Mouse (Mus musculus) monocyte, adult 5-6 weeks (primary cell): ENCODE results near the gene Fgd2. TPM values are rescaled to one million over a fixed set of nuclear protein-coding genes. Genes with fewer than 3 reads are reported as not detected.
A peak's percentile ranks its signal among the peaks of the same experiment; 100 is the strongest.
"Not testable (repeated sequence)": the region's sequence is repeated elsewhere in the genome, so short reads cannot be mapped to it uniquely, and the experiment has no call there.

Source experiments
- ATAC-seq: fragments of 153-309, 156-312 bp; replicated peaks from 2 replicates; pipeline ENCODE4 v1.8.0; 2017; ENCODE audit warnings: mild to moderate bottlenecking; ENCODE audit not compliant: low TSS enrichment, insufficient number of reproducible peaks, severe bottlenecking, poor library complexity, low FRiP score
- total RNA-seq: library from RNA; stranded (forward); fragments of 200-1000, 200-491, 200-594 nt; gene quantifications from 3 replicates; pipeline ENCODE4 v1.2.3, GENCODE M21; 2017

Fgd2 gene
- total RNA-seq, 1 experiment from 2014 or later = 79.1 TPM

DNA sequence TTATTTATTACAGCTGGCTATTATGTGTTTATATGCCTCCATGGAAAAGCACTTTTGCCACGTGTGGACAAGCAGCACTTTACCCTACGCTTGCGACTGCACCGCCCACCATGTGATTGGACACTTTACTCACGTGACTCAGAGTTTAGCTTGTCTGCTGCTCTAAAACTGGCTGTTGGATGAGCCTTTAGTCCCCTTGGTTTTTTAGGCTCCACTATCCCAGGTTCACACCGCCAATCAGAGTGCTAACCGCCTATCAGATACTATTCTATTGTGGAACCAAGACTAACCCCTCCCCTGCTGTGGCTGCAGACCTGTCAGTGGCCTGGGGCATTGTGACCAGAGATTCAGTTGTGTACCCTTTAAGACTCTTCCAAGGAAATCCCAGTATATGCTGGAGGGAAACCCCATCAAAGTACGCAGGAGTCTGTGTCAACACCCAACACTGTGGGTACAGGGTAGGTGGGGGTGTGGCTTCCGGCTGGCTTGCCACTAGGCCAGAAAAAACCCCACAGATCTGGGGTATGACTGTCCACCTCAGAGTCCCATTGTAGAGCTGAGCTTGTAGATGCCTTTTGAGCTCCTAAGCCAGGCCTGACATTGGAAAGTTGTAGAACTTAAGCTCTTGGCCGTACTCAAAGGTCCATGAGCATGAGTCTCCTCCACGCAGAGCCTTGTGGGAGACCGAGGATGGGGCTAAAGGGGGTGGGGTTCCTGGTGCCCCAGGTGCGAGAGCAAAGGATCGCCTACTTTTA, 32.8 kb downstream of the Fgd2 start:
- peak; percentile 35 for ATAC-seq

DNA sequence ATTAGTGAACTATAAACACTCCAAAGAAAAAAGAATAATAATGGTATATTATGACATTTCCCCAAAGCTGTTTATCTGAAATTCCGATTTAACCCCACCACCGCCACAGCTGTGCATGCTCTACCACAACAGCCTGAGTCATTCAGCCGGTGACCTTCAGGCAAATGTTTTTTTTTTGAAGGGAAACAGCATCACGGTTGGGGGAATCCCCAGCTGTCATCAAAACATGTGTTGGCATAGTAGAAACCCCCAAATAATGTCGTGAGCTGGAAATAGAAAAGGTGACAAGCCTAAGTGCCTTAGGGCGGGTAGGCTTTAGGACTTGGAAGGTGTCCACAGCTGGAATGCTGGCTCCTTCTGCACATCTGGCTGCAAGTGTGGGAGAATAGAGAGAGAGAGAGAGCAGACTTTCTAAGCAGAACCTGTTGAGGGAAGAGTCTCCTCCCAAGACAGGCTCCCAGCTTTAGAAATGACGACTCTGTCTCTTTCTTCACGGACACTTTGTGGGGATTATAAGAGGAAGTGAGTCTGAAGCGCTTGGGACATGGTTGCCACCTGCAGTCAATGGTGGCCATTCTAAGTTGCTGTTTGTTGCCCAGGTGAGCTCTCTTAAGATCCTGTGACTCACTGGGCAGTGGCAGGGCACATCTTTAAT, 33.5 kb downstream of the Fgd2 start:
- ATAC-seq = peak; percentile 56

DNA sequence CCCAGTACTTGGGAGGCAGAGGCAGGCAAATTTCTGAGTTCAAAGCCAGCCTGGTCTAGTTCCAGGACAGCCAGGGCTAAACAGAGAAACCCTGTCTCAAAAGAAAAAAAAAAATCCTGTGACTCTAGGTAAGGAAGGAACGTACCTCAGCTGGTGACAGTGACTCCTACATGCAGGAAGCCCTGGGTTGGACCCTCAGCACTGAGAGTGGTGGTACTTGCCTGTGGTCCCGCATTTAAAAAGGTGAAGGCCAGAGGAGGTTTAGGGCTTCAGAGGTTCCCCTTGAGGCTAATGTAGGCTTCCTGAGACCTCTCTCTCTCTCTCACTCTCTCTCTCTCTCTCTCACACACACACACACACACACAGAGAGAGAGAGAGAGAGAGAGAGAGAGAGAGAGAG, 34.0 kb downstream of the Fgd2 start:
- not testable (repeated sequence) for ATAC-seq

DNA sequence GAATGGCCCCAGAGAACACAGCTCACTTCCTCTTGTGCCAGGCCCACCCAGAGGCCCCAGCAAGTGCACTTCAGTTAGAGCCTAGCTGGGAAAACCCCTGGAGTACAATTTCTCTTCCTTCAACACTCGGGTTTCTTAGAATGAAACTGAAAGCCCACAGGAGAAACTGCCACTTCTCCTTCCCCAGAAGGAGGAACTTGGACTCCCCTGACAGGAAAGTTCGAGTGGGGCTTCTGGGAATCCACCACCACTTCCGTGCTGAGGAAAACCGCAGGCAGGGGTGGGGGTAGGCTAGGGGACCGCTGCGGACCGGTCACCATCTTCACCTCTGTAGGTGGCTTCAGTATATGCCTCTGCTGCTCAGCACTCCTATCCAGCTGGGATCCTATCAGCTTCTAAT, 34.7 kb downstream of the Fgd2 start:
- peak; percentile 52 for ATAC-seq

DNA sequence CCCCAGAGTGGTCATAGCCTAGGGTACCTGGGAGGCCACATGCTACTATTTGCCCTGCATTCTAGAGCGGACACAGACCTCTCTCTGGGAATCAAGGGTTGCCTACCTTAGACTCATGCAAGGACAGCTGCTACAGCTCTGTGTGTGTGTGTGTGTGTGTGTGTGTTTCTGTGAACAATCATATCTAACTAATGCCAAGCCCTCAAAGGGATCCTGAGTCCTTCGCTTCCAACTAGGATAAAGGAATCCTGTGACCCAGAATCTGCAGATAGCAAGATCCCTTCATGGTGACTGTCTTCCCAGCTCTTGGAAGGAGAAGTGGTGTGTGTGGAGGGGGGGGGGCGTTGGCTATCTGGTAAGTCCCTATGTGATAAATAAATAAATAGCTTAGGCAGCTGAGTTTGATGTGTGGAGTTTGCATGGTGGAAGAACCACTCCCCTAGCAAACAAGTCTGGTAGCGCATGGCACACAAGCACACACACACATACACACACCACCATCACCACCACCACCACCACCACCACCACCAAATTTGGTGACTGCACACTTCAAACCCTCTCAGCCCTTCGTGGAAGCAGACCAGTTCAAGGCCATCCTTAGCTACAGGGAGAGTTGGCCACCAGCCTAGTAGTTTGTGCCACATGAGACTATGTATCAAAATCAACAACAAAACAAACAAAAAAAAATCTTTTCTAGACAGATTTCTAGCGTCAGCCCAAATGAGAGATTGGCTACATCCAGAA, 35.5 kb downstream of the Fgd2 start:
- no peak for ATAC-seq

DNA sequence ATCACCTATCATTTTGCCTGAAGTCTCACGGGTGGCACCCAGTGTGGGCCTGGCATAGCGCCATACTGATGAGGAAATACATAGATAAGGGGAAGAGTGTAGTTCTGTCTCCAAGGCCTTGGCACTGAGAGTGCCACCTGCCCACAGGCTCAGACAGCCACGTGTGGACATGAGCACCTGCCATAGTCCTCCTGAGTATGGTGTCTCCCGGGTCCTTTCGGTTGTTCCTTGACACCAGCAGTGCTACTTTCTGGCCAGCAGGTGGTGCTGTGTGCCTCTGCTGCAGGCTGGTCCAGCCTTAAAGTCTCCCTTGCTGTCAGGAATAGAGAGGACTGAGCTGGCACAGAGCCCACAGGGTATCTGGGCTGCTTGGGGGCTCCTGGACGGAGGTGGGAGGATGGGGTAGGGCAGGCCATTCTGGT, 36.1 kb downstream of the Fgd2 start:
- ATAC-seq = peak; percentile 32

DNA sequence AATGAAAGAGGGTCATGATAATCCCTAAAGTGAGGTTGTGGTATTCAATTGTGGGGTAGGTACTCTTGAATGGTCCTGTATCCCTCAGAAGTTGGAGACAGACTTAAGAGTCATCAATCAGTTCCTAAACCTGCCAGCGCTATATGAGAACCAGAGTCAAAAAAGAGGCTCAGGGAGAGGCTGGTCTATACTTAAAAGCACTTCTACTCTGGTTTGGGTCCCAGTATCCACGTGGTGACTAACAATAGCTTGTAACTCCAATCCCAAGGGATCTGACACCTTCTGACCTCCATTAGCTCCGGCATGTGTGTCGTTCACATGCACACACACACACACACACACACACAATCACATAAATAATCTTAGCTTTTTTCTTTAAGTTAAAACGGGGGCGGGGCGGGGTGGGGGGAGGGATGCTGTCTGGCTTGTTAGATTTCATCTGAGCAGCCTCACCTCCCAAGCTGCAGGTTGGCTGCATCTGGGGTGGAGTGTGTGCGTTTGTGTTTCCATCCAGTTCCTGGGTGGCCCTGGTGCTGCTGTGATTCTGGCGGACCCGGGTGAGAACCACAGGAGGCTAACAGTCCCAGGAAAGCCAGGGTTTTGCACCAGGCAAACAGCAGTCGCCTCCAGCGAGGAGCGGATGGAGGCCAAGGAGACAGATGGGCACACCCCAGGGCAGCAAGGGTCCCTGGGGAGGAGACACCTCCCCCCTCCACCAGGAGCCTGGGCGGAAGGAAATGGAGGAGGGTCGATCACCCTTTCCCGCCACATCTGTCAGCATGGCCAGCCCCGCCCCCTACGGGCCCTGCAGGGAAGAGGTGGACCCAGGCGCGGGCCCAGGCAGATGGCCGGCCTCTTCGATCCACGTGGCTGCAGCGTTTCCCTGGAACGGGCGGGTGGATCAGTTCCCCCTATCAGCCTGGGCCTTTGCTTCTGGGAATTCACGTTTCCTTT, 37.0 kb downstream of the Fgd2 start:
- no peak for ATAC-seq

DNA sequence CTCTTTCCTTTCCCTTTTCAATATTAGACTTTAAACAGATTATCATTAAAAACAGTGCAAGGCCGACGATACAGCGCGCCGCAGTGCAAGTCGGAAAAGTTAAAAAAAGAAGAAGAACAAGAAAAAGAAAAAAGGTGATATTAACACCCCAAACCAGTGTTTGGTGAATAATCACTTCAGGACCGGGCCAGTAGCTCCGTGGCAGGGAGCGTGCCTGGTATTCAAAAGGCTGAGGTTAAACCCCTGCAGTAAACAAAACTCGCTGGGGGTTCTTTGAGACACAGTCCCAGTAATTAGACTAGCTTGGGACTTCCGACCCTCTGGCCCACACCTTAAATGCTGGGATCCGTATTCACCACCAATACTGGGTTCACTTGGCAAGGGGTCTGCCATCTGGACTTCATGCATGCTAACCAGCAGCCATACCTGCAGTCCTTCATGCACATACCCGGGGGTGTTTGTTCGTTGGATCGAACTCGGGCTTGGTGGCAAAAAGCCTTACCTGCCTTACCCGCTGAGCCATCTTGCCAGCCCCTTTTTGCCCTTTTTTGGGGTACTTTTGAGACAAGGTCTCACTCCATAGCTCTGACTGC, 37.8 kb downstream of the Fgd2 start:
- ATAC-seq = no peak

DNA sequence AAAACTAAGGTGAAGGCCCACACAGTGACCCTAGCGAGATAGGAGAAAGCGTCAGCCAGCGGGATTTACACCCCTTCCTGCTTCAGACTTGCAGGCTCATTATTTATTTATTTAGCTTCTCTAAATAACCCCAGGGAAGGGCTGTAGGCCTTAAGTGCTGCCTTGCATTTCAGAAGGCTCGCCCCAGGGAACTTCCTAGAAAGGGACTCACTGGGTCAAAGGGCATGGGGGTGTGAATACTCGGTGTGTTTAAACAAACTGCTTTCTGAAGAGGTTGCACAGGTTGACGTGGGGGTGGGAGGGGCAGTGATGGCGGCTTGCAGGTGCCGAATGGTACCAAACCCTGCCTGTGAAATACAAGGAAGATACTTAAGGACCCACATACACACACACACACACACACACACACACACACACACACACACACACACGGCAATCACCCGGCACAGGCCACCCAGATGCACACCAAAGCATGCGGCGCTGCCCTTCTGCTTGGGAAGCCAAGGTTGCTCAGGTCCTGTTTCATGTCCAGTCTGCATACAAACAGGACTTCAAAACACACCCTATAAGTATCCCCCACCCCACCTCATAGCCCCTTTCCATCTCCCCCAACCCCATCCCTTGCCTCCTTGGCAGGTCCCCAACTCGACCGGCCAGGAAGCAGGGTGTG, 38.7 kb downstream of the Fgd2 start:
- ATAC-seq = no peak

DNA sequence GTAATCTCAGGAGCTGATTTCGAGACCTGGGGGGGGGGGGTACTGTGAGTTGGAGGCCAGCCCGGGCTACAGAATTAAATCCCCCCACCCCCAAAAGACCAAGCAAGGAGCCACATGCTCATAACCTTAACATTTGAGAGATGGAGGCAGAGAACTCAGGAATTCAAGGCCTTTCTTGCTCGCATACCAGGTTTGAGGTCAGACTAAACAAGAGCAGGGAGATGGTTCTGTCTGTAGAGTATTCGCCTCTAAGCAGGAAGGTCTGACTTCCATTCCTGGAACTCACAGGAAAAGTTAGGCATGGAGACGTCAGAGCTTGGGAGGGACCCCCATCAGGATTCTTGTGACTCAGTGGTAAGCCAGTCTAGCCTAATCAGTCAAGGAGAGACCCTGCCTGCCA, 39.3 kb downstream of the Fgd2 start:
- ATAC-seq = no peak

DNA sequence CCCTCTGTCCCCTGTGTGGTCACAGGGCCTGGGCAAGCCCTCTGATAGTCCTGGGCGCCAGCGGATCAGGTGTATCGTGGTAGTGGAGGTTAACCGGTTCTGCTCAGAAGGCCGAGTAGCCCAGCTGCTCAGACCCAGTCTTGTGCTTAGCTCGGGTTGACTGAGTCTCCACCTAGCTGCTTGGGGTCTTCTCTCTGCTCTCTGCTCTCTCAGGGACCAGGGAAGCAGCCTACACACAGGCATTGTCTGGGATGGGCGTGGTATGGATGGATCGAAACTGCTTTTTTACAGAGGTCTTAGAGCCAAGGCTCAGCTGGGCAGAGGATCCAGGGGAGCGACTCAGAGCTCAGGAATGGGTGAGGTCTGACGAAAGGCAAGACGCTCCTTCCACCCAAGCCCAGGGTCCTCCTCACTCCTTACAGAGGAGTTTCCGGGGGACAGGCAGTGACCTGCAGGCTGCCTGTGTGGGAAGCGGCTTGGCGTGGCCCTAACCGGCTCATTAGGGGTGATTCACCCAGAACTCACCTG, 41.1 kb downstream of the Fgd2 start:
- no peak for ATAC-seq

DNA sequence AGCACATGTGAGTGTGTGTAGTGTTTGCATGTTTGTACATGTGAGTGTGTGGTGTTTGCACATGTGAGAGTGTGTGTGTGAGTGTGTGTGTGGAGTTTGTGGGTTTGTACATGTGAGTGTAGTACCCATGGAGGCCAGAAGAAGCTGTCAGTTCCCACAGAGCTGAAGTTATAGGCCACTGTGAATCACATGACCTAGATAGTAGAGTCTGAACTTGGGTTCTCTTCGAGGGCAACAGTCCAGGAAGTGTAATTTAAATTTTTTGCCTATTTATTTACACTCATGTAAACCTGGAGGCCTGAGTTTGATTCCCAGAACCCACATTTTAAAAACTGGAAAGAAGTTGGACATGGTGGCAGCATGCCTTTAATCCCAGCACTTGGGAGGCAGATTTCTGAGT, 42.5 kb downstream of the Fgd2 start:
- ATAC-seq = no peak

DNA sequence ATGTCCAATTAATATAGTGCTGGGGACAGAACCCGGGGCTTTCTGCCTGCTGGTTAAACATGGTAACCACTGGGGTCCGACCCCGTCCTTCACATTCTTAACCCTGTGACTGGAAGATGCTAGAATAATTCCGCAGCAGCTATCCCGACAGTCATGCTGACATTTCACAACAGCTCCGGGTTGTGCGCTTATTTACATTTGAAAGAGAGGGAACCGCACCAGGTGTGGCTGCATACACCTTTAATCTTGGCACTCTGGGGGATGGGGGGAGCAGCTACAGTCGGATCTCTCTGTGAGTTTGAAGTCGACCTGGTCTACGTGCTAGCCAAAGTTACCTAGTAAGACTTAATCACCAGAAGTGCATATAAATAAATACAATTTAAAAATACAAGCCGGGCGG, 44.8 kb downstream of the Fgd2 start:
- no peak for ATAC-seq

DNA sequence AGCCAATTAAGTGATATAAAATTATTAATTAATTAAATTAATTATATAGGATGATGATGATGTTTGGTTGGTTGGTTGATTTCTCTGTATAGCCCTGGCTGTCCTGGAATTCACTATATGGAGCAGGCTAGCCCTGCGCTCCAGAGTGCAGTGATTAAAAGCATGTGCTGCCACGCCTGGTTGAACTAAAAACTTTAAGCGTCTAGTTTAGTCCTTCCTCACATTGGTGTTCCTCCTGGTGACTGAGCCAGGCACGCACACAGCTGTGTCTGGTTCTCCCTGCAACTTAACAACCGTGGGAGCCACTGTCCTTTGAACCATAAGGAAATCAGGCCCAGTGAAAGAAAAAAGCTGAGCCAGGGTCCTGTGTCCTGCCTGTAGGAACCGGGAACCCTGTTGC, 45.4 kb downstream of the Fgd2 start:
- no peak for ATAC-seq

DNA sequence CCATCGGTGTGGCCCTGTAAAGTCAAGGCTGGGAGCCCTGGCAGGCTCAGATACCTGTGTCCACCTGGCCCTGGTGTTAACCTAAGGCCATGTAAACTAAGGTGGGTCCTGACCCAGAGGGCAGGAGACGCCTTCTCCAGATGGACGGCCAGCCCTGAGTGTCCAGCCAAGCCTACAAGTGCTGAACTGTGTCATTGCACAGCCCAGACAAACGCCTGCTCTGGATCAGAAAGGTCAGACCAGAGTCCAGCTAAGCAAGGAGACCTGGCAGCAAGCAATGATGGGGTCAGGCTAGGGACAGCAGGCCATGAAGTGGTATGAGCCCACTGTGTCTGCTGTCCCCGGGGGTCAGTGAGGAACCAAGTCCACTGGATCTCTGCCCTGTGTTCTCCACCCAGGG, 46.7 kb downstream of the Fgd2 start:
- ATAC-seq = no peak

DNA sequence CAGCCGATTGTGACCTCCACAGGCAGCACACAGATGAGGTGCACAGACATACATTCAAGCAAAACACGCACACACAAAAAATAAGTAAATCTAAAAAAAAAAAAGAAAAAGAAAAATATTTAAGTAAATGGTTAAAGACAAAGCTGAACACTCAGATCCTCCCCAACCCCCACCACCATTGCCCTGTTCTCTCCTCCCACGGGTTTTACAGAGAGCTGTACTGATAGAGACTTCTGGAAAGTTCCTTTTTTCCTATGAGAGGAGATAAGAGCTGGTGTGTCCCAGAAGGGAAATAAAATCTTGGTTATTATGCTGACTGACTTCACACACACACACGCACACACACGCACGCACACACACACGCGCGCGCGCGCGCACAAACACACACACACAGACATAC, 47.6 kb downstream of the Fgd2 start:
- no peak for ATAC-seq

DNA sequence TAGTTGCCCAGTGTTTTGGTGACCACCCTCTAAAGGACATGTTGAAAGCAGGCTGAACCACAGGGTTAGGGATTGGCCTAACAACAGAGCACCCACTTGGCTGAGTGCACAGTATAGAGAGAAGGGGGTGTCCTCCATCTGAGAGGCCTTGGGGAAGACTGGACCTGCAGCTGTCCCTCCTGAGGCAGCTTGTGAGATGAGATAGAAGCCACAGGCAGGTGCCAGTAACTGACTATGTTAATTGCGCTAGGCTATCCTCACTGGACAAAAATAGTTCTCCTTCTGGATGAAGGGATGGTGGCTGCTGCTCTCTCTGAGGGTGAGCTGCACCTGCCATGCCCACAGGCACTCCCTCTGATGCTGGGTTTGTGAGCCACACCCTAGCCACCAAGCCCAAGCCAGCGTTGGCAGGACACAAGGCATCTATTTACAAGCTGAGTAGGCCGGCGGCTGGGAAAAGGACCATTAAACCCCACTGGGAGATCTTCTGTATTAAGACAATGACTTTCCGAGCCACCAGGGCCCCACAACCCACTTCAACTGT, 49.2 kb downstream of the Fgd2 start:
- ATAC-seq = no peak
